Mouse (Mus musculus): ENCODE measurements around the gene Erlec1. TPM values are rescaled to one million over a fixed set of nuclear protein-coding genes. Genes with fewer than 3 reads are reported as not detected.
A peak's percentile ranks its signal among the peaks of the same experiment; 100 is the strongest.

The Erlec1 gene
- polyA plus RNA-seq, 1 experiment: 9.8 TPM

- Histone ChIP-seq H3K27ac (ENCODE audit: insufficient read depth, low read length) (peak within 1 kb of the TSS; percentile 45; the same call in 1 of the 2 replicates), H3K36me3 (ENCODE audit: control insufficient read depth, insufficient read depth, low read length) (no peaks in the 10 kb centered on the region), H3K4me3 (ENCODE audit: extremely low read depth, insufficient read depth, insufficient read length) (peak within 1 kb of the TSS; percentile 64), H3K4me1 (ENCODE audit: control insufficient read depth, insufficient read depth, insufficient read length) (peaks cover 3% of the 10 kb centered on the region; the same call in 1 of the 2 replicates), H3K27me3 (ENCODE audit: control insufficient read depth, insufficient read depth, low read length) (no peaks in the 10 kb centered on the region)
- peak; percentile 65 to 75 for DNase-seq (ENCODE audit: low read depth in 1 of 2, low spot score in 2 of 2)
- peak; percentile 17; the same call in 1 of the 2 replicates for TF ChIP-seq POLR2A (IDR thresholded peaks at IDR 0.05; ENCODE audit: low read depth, low read length)
- TF ChIP-seq CTCF (IDR thresholded peaks at IDR 0.05; ENCODE audit: extremely low read depth, insufficient read depth, insufficient read length, insufficient replicate concordance): no peak
- 2% methylated on average over 22 of the region's 22 CpGs for WGBS
Measured at GRCm38 (mm10) chr11:30985877-30986624, 31.9 kb upstream of the Erlec1 start, which contains the start of gene Chac2. TSS of gene Chac2 (minus strand) at chr11:30986350.

GRCm38 (mm10) chr11:30985237-30985636 is 31.1 kb upstream of the Erlec1 start:
- peaks cover 3% of the 10 kb centered on the region; the same call in 1 of the 2 replicates for H3K4me1 ChIP-seq (ENCODE audit: control insufficient read depth, insufficient read depth, insufficient read length)
- H3K4me3 ChIP-seq (ENCODE audit: extremely low read depth, insufficient read depth, insufficient read length): peak overlapping the region; percentile 34; the same call in 1 of the 2 replicates
- no peaks in the 10 kb centered on the region for H3K36me3 ChIP-seq (ENCODE audit: control insufficient read depth, insufficient read depth, low read length)
- DNase-seq (ENCODE audit: low read depth in 1 of 2, low spot score in 2 of 2): no peak
- 67% methylated on average over 2 of the region's 2 CpGs for WGBS
- H3K27me3 ChIP-seq (ENCODE audit: control insufficient read depth, insufficient read depth, low read length): no peaks in the 10 kb centered on the region
- H3K27ac ChIP-seq (ENCODE audit: insufficient read depth, low read length): no peak overlapping the region
- no peak for TF ChIP-seq CTCF (IDR thresholded peaks at IDR 0.05; ENCODE audit: extremely low read depth, insufficient read depth, insufficient read length, insufficient replicate concordance)

GRCm38 (mm10) chr11:30953469-30954154 is 523 bp downstream of the Erlec1 start:
- TF ChIP-seq POLR2A (IDR thresholded peaks at IDR 0.05; ENCODE audit: low read depth, low read length): no peak
- no peak for TF ChIP-seq CTCF (IDR thresholded peaks at IDR 0.05; ENCODE audit: extremely low read depth, insufficient read depth, insufficient read length, insufficient replicate concordance)
- under 1% methylated on average over 29 of the region's 32 CpGs for WGBS
- Histone ChIP-seq H3K36me3 (ENCODE audit: control insufficient read depth, insufficient read depth, low read length) (peaks cover 8% of the 10 kb centered on the region; the same call in 1 of the 2 replicates), H3K27ac (ENCODE audit: insufficient read depth, low read length) (peak overlapping the region; percentile 72), H3K4me1 (ENCODE audit: control insufficient read depth, insufficient read depth, insufficient read length) (peaks cover 2% of the 10 kb centered on the region; the same call in 1 of the 2 replicates), H3K4me3 (ENCODE audit: extremely low read depth, insufficient read depth, insufficient read length) (peak overlapping the region; percentile 91), H3K27me3 (ENCODE audit: control insufficient read depth, insufficient read depth, low read length) (no peaks in the 10 kb centered on the region)
- DNase-seq (ENCODE audit: low read depth in 1 of 2, low spot score in 2 of 2): peak in 1 of 2 experiments; percentile 39

GRCm38 (mm10) chr11:30952829-30953228 is 1.3 kb downstream of the Erlec1 start:
- Histone ChIP-seq H3K27ac (ENCODE audit: insufficient read depth, low read length) (no peak overlapping the region), H3K4me1 (ENCODE audit: control insufficient read depth, insufficient read depth, insufficient read length) (peaks cover 2% of the 10 kb centered on the region; the same call in 1 of the 2 replicates), H3K27me3 (ENCODE audit: control insufficient read depth, insufficient read depth, low read length) (no peaks in the 10 kb centered on the region), H3K4me3 (ENCODE audit: extremely low read depth, insufficient read depth, insufficient read length) (no peak overlapping the region), H3K36me3 (ENCODE audit: control insufficient read depth, insufficient read depth, low read length) (peaks cover 11% of the 10 kb centered on the region)
- no peak for DNase-seq (ENCODE audit: low read depth in 1 of 2, low spot score in 2 of 2)
- TF ChIP-seq CTCF (IDR thresholded peaks at IDR 0.05; ENCODE audit: extremely low read depth, insufficient read depth, insufficient read length, insufficient replicate concordance): no peak
- TF ChIP-seq POLR2A (IDR thresholded peaks at IDR 0.05; ENCODE audit: low read depth, low read length): no peak
- 68% methylated on average over 5 of the region's 5 CpGs for WGBS

- Histone ChIP-seq H3K36me3 (ENCODE audit: control insufficient read depth, insufficient read depth, low read length) (peaks cover 21% of the 10 kb centered on the region), H3K27me3 (ENCODE audit: control insufficient read depth, insufficient read depth, low read length) (no peaks in the 10 kb centered on the region), H3K4me3 (ENCODE audit: extremely low read depth, insufficient read depth, insufficient read length) (no peak overlapping the region), H3K4me1 (ENCODE audit: control insufficient read depth, insufficient read depth, insufficient read length) (no peaks in the 10 kb centered on the region), H3K27ac (ENCODE audit: insufficient read depth, low read length) (no peak overlapping the region)
- 91% methylated on average over 2 of the region's 2 CpGs for WGBS
- no peak for DNase-seq (ENCODE audit: low read depth in 1 of 2, low spot score in 2 of 2)
- TF ChIP-seq POLR2A (IDR thresholded peaks at IDR 0.05; ENCODE audit: low read depth, low read length): no peak
Measured at GRCm38 (mm10) chr11:30943522-30943921, 10.6 kb downstream of the Erlec1 start.

DNA sequence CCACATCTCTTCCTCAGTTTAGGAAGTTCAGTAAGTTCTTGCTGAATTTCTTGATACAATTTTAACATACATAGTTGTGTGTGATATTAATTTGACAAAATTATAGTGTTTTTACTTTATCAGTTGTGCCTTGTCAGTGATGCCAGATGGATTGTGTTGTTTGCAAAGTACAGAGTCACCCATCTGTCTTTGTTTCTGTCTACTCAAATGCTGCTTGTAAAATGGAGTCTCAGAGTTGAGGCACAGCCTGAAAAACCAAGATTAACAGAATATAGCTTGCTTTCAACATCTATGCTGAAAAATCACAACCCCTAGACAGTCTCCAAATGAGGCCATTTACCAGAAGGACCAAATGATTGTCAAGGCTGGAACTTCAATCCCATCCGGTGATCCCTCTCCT is 25.6 kb downstream of the Erlec1 start:
- H3K27me3 ChIP-seq (ENCODE audit: control insufficient read depth, insufficient read depth, low read length): no peaks in the 10 kb centered on the region
- H3K36me3 ChIP-seq (ENCODE audit: control insufficient read depth, insufficient read depth, low read length): peaks cover 8% of the 10 kb centered on the region
- H3K4me3 ChIP-seq (ENCODE audit: extremely low read depth, insufficient read depth, insufficient read length): no peak overlapping the region
- no peak for DNase-seq (ENCODE audit: low read depth in 1 of 2, low spot score in 2 of 2)
- TF ChIP-seq POLR2A (IDR thresholded peaks at IDR 0.05; ENCODE audit: low read depth, low read length) (no peak), CTCF (IDR thresholded peaks at IDR 0.05; ENCODE audit: extremely low read depth, insufficient read depth, insufficient read length, insufficient replicate concordance) (no peak)
- 83% methylated on average over 1 of the region's 1 CpGs for WGBS
- H3K4me1 ChIP-seq (ENCODE audit: control insufficient read depth, insufficient read depth, insufficient read length): no peaks in the 10 kb centered on the region
- H3K27ac ChIP-seq (ENCODE audit: insufficient read depth, low read length): no peak overlapping the region

Data from spleen, adult 2 months (tissue).